Mouse (Mus musculus) MEL (cell line): ENCODE measurements around the gene Unc45b. TPM values are rescaled to one million over a fixed set of nuclear protein-coding genes. Genes with fewer than 3 reads are reported as not detected.
A peak's percentile ranks its signal among the peaks of the same experiment; 100 is the strongest.

Experiments
- DNase-seq: peaks from one replicate; pipeline ENCODE4 v3.0.0; 2011; ENCODE audit warnings: low read depth, low spot score
- H3K27ac ChIP-seq: 2 replicates; pipeline ENCODE4 v1.5.1; 2012; ENCODE audit warnings: low read depth, mild to moderate bottlenecking, control low read depth, low read length, moderate library complexity; ENCODE audit not compliant: control insufficient read depth
- H3K27me3 ChIP-seq, 2 experiments: fragments of 150-350 bp in 1 of 2; sonication (generic) in 1 of 2; 2 replicates each; pipeline ENCODE4 v1.6.1; 2012; ENCODE audit warnings: low read length in 2 of 2, mild to moderate bottlenecking in 2 of 2, improper control_type of control experiment in 1 of 2, moderate library complexity in 1 of 2; ENCODE audit not compliant: insufficient read depth in 2 of 2, control insufficient read depth in 1 of 2
- H3K36me3 ChIP-seq, 2 experiments: 2 replicates each; pipeline ENCODE4 v1.6.1; 2012 to 2014; ENCODE audit warnings: low read length in 2 of 2, improper control_type of control experiment in 1 of 2, inconsistent platforms in 1 of 2, mild to moderate bottlenecking in 1 of 2; ENCODE audit not compliant: insufficient read depth in 2 of 2, control insufficient read depth in 1 of 2
- H3K4me1 ChIP-seq, 2 experiments: fragments of 150-350 bp in 1 of 2; sonication (generic) in 1 of 2; 2 replicates each; pipeline ENCODE4 v1.6.1; 2012; ENCODE audit warnings: low read length in 2 of 2, improper control_type of control experiment in 1 of 2, mild to moderate bottlenecking in 1 of 2; ENCODE audit not compliant: insufficient read depth in 2 of 2, control insufficient read depth in 1 of 2
- H3K4me3 ChIP-seq, 2 experiments: fragments of 150-350 bp in 1 of 2; sonication (generic) in 1 of 2; 2 replicates each; pipeline ENCODE4 v1.5.1; 2012; ENCODE audit warnings: low read depth in 2 of 2, low read length in 2 of 2, mild to moderate bottlenecking in 2 of 2, moderate library complexity in 2 of 2, control low read depth in 1 of 2, improper control_type of control experiment in 1 of 2; ENCODE audit not compliant: control insufficient read depth in 1 of 2, insufficient read depth in 1 of 2
- H3K79me2 ChIP-seq: 2 replicates; pipeline ENCODE4 v1.6.1; 2012; ENCODE audit warnings: mild to moderate bottlenecking, low read length, moderate library complexity; ENCODE audit not compliant: control insufficient read depth, poor library complexity, insufficient read depth
- H3K9ac ChIP-seq: 2 replicates; pipeline ENCODE4 v1.6.1; 2012; ENCODE audit warnings: low read depth, mild to moderate bottlenecking, control low read depth, low read length, moderate library complexity; ENCODE audit not compliant: control insufficient read depth, poor library complexity, severe bottlenecking
- H3K9me3 ChIP-seq: fragments of 150-350 bp; sonication (generic); replicated peaks from 2 replicates; pipeline ENCODE4 v1.6.1; 2012; ENCODE audit warnings: mild to moderate bottlenecking, low read length, improper control_type of control experiment, moderate library complexity; ENCODE audit not compliant: insufficient read depth
- E2F4 ChIP-seq: IDR thresholded peaks from 2 replicates; pipeline ENCODE4 v1.6.1; 2011; ENCODE audit warnings: low read depth, low read length, improper control_type of control experiment, borderline replicate concordance
- EP300 ChIP-seq, 2 experiments: IDR thresholded peaks; 2 replicates each; pipeline ENCODE4 v1.6.1; 2011; ENCODE audit warnings: improper control_type of control experiment in 2 of 2, low read length in 2 of 2, low read depth in 1 of 2, mild to moderate bottlenecking in 1 of 2
- ETS1 ChIP-seq: IDR thresholded peaks from 2 replicates; pipeline ENCODE4 v1.6.1; 2012; ENCODE audit warnings: low read depth, mild to moderate bottlenecking, inconsistent platforms, low read length, improper control_type of control experiment, moderate library complexity
- GATA1 ChIP-seq: IDR thresholded peaks from 2 replicates; pipeline ENCODE4 v1.6.1; 2011; ENCODE audit warnings: low read depth, low read length, improper control_type of control experiment
- HCFC1 ChIP-seq: IDR thresholded peaks from 2 replicates; pipeline ENCODE4 v1.6.1; 2012; ENCODE audit warnings: low read depth, mild to moderate bottlenecking, inconsistent platforms, low read length, improper control_type of control experiment, moderate library complexity
- JUND ChIP-seq: IDR thresholded peaks from 2 replicates; pipeline ENCODE4 v1.6.1; 2011; ENCODE audit warnings: low read depth, mild to moderate bottlenecking, improper control_type of control experiment, low read length
- KAT2A ChIP-seq: conservative IDR thresholded peaks from 2 replicates; pipeline ENCODE4 v1.6.1; 2012; ENCODE audit warnings: low read depth, low read length, improper control_type of control experiment, inconsistent platforms
- MAX ChIP-seq: IDR thresholded peaks from 2 replicates; pipeline ENCODE4 v1.6.1; 2011; ENCODE audit warnings: low read length, improper control_type of control experiment
- MYC ChIP-seq: IDR thresholded peaks from 2 replicates; pipeline ENCODE4 v1.6.1; 2011; ENCODE audit warnings: low read depth, mild to moderate bottlenecking, low read length, improper control_type of control experiment, moderate library complexity
- NELFE ChIP-seq: IDR thresholded peaks from 2 replicates; pipeline ENCODE4 v1.6.1; 2011; ENCODE audit warnings: low read depth, low read length, improper control_type of control experiment
- RCOR1 ChIP-seq: IDR thresholded peaks from 2 replicates; pipeline ENCODE4 v1.6.1; 2012; ENCODE audit warnings: low read depth, mild to moderate bottlenecking, inconsistent platforms, low read length, improper control_type of control experiment
- SIN3A ChIP-seq: IDR thresholded peaks from 2 replicates; pipeline ENCODE4 v1.6.1; 2012; ENCODE audit warnings: low read length, improper control_type of control experiment, inconsistent platforms
- TAL1 ChIP-seq: IDR thresholded peaks from 2 replicates; pipeline ENCODE4 v1.6.1; 2012; ENCODE audit warnings: mild to moderate bottlenecking, inconsistent platforms, low read length, moderate library complexity, mixed read lengths
- TBP ChIP-seq: IDR thresholded peaks from 2 replicates; pipeline ENCODE4 v1.8.0; 2011; ENCODE audit warnings: low read depth, low read length, improper control_type of control experiment
- TCF12 ChIP-seq: IDR thresholded peaks from 2 replicates; pipeline ENCODE4 v1.6.1; 2014; ENCODE audit warnings: low read depth, mild to moderate bottlenecking, inconsistent platforms, low read length, improper control_type of control experiment, moderate library complexity
- ZMIZ1 ChIP-seq: IDR thresholded peaks from 2 replicates; pipeline ENCODE4 v1.6.1; 2012; ENCODE audit warnings: low read depth, mild to moderate bottlenecking, inconsistent platforms, low read length, improper control_type of control experiment, moderate library complexity
- polyA plus RNA-seq, 2 experiments: library from polyadenylated mRNA; stranded (reverse) in 1 of 2; unstranded in 1 of 2; fragments of >175 nt in 1 of 2; fragments of >200 nt in 1 of 2; gene quantifications; 2 replicates each; pipeline versions ENCODE4 v1.2.1 to v1.2.4; 2012; ENCODE audit warnings: low replicate concordance in 2 of 2, low read depth in 1 of 2; ENCODE audit not compliant: insufficient read length in 2 of 2, insufficient read depth in 1 of 2, missing spikeins in 1 of 2
- total RNA-seq: library from RNA; depleted of rRNA; stranded (reverse); fragments of 300-350 nt; gene quantifications from 2 replicates; pipeline ENCODE4 v1.2.3, GENCODE M21; 2012; rRNA removed

Unc45b gene
- total and polyA plus RNA-seq, 3 experiments, result 0.08 to 0.29 TPM; not detected in 1

- 0 out of 4 replicates have a peak, but pooled peaks cover 0 to 3% of the 10 kb centered on the region in 2 experiments for H3K4me1 ChIP-seq
- H3K36me3 ChIP-seq, result peaks cover 0 to 3% of the 10 kb centered on the region in 2 experiments; a peak in 2 of 4 replicates
- TF ChIP-seq JUND, result no peak
- peak; percentile 80 for TF ChIP-seq RCOR1
- no peak for TF ChIP-seq TAL1
- no peak for TF ChIP-seq TBP
- TF ChIP-seq GATA1, result peak; percentile 45; the same call in 1 of the 2 replicates
- TF ChIP-seq SIN3A, result peak; percentile 40
- TF ChIP-seq E2F4, result no peak
- no peak for TF ChIP-seq HCFC1
- no peak for TF ChIP-seq ZMIZ1
- TF ChIP-seq MAX, result no peak
- peak; percentile 14; the same call in 1 of the 2 replicates for TF ChIP-seq ETS1
- TF ChIP-seq EP300 (IDR thresholded peaks at IDR 0.05; ENCODE audit: low read depth in 1 of 2, low read length in 2 of 2), result peak in 1 of 2 experiments; percentile 15; a peak in 1 of 4 replicates
- TF ChIP-seq KAT2A, result no peak
- TF ChIP-seq NELFE, result 0 out of 2 replicates have a peak, but pooled peaks have one; percentile 13
- no peak for TF ChIP-seq TCF12
- TF ChIP-seq MYC, result 0 out of 2 replicates have a peak, but pooled peaks have one; percentile 18
- H3K9ac ChIP-seq, result peak within 1 kb of the TSS; percentile 53
- no peaks in the 10 kb centered on the region for H3K9me3 ChIP-seq
- peak within 1 kb of the TSS; percentile 72 to 82 for H3K4me3 ChIP-seq
- no peaks in the 10 kb centered on the region for H3K79me2 ChIP-seq
- 0 out of 2 replicates have a peak within 1 kb of the TSS, but pooled peaks have one; percentile 6 for H3K27ac ChIP-seq
- H3K27me3 ChIP-seq, result no peaks in the 10 kb centered on the region
- DNase-seq, result peak; percentile 85
These were observed 81.3 kb downstream of the Unc45b start, which contains the start of gene Slfn9 for GRCm38 (mm10) chr11:82991469-82992166. Slfn9 (minus strand) TSS chr11:82991830.

Other genes with a start within 250 kb of the Unc45b start
- 0.31 and 0.33 TPM in 2 replicates for gene Cct6b, start 146.2 kb upstream of the Unc45b start, total RNA-seq
- under 1 TPM in 1 of 2 experiments, not detected in 1; 0.21 TPM for gene Cct6b, start 146.2 kb upstream of the Unc45b start, polyA plus RNA-seq
- gene Zfp830, start 146.2 kb upstream of the Unc45b start, total RNA-seq, result 40.7 and 51.4 TPM in 2 replicates
- 10 to 100 TPM in 1 of 2 experiments, not detected in 1; 43.4 TPM for gene Zfp830, start 146.2 kb upstream of the Unc45b start, polyA plus RNA-seq
- 48.5 and 54.0 TPM in 2 replicates for gene Lig3, start 129.4 kb upstream of the Unc45b start, total RNA-seq
- 10 to 100 TPM in 1 of 2 experiments, not detected in 1; 89.2 TPM for gene Lig3, start 129.4 kb upstream of the Unc45b start, polyA plus RNA-seq
- gene Rffl, start 39.3 kb upstream of the Unc45b start, total RNA-seq, result 15.5 and 17.8 TPM in 2 replicates
- 10 to 100 TPM in 1 of 2 experiments, not detected in 1; 15.2 TPM for gene Rffl, start 39.3 kb upstream of the Unc45b start, polyA plus RNA-seq
- 21.1 and 25.6 TPM in 2 replicates for gene Rad51d, start 19.9 kb upstream of the Unc45b start, total RNA-seq
- gene Rad51d, start 19.9 kb upstream of the Unc45b start, polyA plus RNA-seq, result 10 to 100 TPM in 1 of 2 experiments, not detected in 1; 30.0 TPM
- gene Fndc8, start 18.4 kb upstream of the Unc45b start, total RNA-seq, result 0.07 and 0.15 TPM in 2 replicates
- under 1 TPM in 1 of 2 experiments, not detected in 1; 0.72 TPM for gene Fndc8, start 18.4 kb upstream of the Unc45b start, polyA plus RNA-seq
- 79.6 and 97.3 TPM in 2 replicates for gene Nle1, start 2.1 kb upstream of the Unc45b start, total RNA-seq
- gene Nle1, start 2.1 kb upstream of the Unc45b start, polyA plus RNA-seq, result 100 to 1,000 TPM in 1 of 2 experiments, not detected in 1; 103 TPM
- 3.6 and 5.7 TPM in 2 replicates for gene Slfn5, start 40.8 kb downstream of the Unc45b start, total RNA-seq
- gene Slfn5, start 40.8 kb downstream of the Unc45b start, polyA plus RNA-seq, result under 1 TPM in 1 of 2 experiments, not detected in 1; 0.67 TPM
- 2.0 and 3.5 TPM in 2 replicates for gene Slfn9, start 81.3 kb downstream of the Unc45b start, total RNA-seq
- gene Slfn9, start 81.3 kb downstream of the Unc45b start, polyA plus RNA-seq, result 1 to 10 TPM in 1 of 2 experiments, not detected in 1; 3.7 TPM
- gene Slfn8, start 110.3 kb downstream of the Unc45b start, total RNA-seq, result 9.8 and 11.9 TPM in 2 replicates
- 10 to 100 TPM; 11.6 to 47.2 TPM for gene Slfn8, start 110.3 kb downstream of the Unc45b start, polyA plus RNA-seq
- gene Slfn2, start 154.6 kb downstream of the Unc45b start, total RNA-seq, result 0.10 and 0.46 TPM in 2 replicates
- gene Slfn2, start 154.6 kb downstream of the Unc45b start, polyA plus RNA-seq, result under 1 TPM in 1 of 2 experiments, not detected in 1; 0.07 TPM
- not detected in 2 replicates for gene Slfn1, start 206.3 kb downstream of the Unc45b start, total RNA-seq
- not detected for gene Slfn1, start 206.3 kb downstream of the Unc45b start, polyA plus RNA-seq